Mouse (Mus musculus) bone marrow, adult 2 months (tissue): ENCODE measurements around the gene Ergic1.

Experiments used
- CTCF ChIP-seq: fragments of 200-500 bp; IDR thresholded peaks from 2 replicates; pipeline ENCODE4 v1.5.1; 2011; ENCODE audit warnings: low read length, control low read depth; ENCODE audit not compliant: control insufficient read depth, insufficient read depth
- POLR2A ChIP-seq: fragments of 200-500 bp; IDR thresholded peaks from 2 replicates; pipeline ENCODE4 v1.6.1; 2011; ENCODE audit warnings: low read depth, mild to moderate bottlenecking, control low read depth, low read length, borderline replicate concordance; ENCODE audit not compliant: control insufficient read depth

- TF ChIP-seq POLR2A (no peak), CTCF (no peak)
These were observed 11.0 kb downstream of the Ergic1 start for GRCm38 (mm10) chr17:26572265-26572664.
